Mouse (Mus musculus): ENCODE measurements around the gene E130308A19Rik. TPM values are rescaled to one million over a fixed set of nuclear protein-coding genes. Genes with fewer than 3 reads are reported as not detected.

Gene E130308A19Rik
- total RNA-seq, 2 experiments from 2014 or later: 7.8 to 9.5 TPM

- intact Hi-C loops (cut with DNase I): loop anchor here (5.0 kb wide), 1 partner anchor 33 kb away; no protein-coding TSS in a partner anchor
- no peak for DNase-seq
Observed at GRCm38 (mm10) chr4:59629076-59629874, 3.3 kb downstream of the E130308A19Rik start.

GRCm38 (mm10) chr4:59630122-59630521 is 4.1 kb downstream of the E130308A19Rik start:
- intact Hi-C loops (cut with DNase I): no loop called here
- no peak for DNase-seq

- intact Hi-C loops (cut with DNase I): no loop called here
- DNase-seq: no peak
Observed at GRCm38 (mm10) chr4:59634532-59634931, 8.5 kb downstream of the E130308A19Rik start.

GRCm38 (mm10) chr4:59639163-59639562 is 13.2 kb downstream of the E130308A19Rik start:
- intact Hi-C loops (cut with DNase I): no loop called here
- no peak for DNase-seq

GRCm38 (mm10) chr4:59640720-59641119 is 14.7 kb downstream of the E130308A19Rik start:
- intact Hi-C loops (cut with DNase I): no loop called here

GRCm38 (mm10) chr4:59642039-59642438 is 16.0 kb downstream of the E130308A19Rik start:
- intact Hi-C loops (cut with DNase I): no loop called here
- DNase-seq: no peak

More at GRCm38 (mm10) chr4:59640720-59641119, 14.7 kb downstream of the E130308A19Rik start:
- no peak for DNase-seq

GRCm38 (mm10) chr4:59642657-59643056 is 16.6 kb downstream of the E130308A19Rik start:
- DNase-seq: no peak
- intact Hi-C loops (cut with DNase I): no loop called here

GRCm38 (mm10) chr4:59644431-59644830 is 18.4 kb downstream of the E130308A19Rik start:
- no peak for DNase-seq
- intact Hi-C loops (cut with DNase I): no loop called here

GRCm38 (mm10) chr4:59644992-59645391 is 19.0 kb downstream of the E130308A19Rik start:
- no peak for DNase-seq
- intact Hi-C loops (cut with DNase I): no loop called here

- no peak for DNase-seq
- intact Hi-C loops (cut with DNase I): no loop called here
Observed at GRCm38 (mm10) chr4:59645610-59646009, 19.6 kb downstream of the E130308A19Rik start.

GRCm38 (mm10) chr4:59646020-59646696 is 20.1 kb downstream of the E130308A19Rik start:
- no peak for DNase-seq
- intact Hi-C loops (cut with DNase I): no loop called here

GRCm38 (mm10) chr4:59649119-59649518 is 23.1 kb downstream of the E130308A19Rik start:
- DNase-seq: no peak
- intact Hi-C loops (cut with DNase I): no loop called here

GRCm38 (mm10) chr4:59652166-59652681 is 26.2 kb downstream of the E130308A19Rik start:
- intact Hi-C loops (cut with DNase I): no loop called here
- DNase-seq: no peak

GRCm38 (mm10) chr4:59656061-59656642 is 30.1 kb downstream of the E130308A19Rik start:
- intact Hi-C loops (cut with DNase I): no loop called here
- no peak for DNase-seq

GRCm38 (mm10) chr4:59662163-59662562 is 36.2 kb downstream of the E130308A19Rik start:
- DNase-seq: no peak
- intact Hi-C loops (cut with DNase I): loop anchor here (5.0 kb wide), 1 partner anchor 35 kb away; the partner anchor contains the start of gene E130308A19Rik

- DNase-seq: no peak
- intact Hi-C loops (cut with DNase I): loop anchor here (5.0 kb wide), 1 partner anchor 36 kb away; the partner anchor contains the start of gene E130308A19Rik
Observed at GRCm38 (mm10) chr4:59663451-59663850, 37.4 kb downstream of the E130308A19Rik start.

GRCm38 (mm10) chr4:59666550-59667317 is 40.7 kb downstream of the E130308A19Rik start:
- DNase-seq: no peak
- intact Hi-C loops (cut with DNase I): loop anchor here (5.0 kb wide), 1 partner anchor 51 kb away; no protein-coding TSS in a partner anchor

GRCm38 (mm10) chr4:59668050-59668449 is 42.0 kb downstream of the E130308A19Rik start:
- DNase-seq: no peak
- intact Hi-C loops (cut with DNase I): loop anchor here (5.0 kb wide), 1 partner anchor 49 kb away; no protein-coding TSS in a partner anchor

- DNase-seq: no peak
- intact Hi-C loops (cut with DNase I): loop anchor here (5.0 kb wide), 1 partner anchor 48 kb away; no protein-coding TSS in a partner anchor
Observed at GRCm38 (mm10) chr4:59669131-59669530, 43.1 kb downstream of the E130308A19Rik start.

- no peak for DNase-seq
Observed at GRCm38 (mm10) chr4:59670015-59670414, 44.0 kb downstream of the E130308A19Rik start.

More at GRCm38 (mm10) chr4:59670015-59670414, 44.0 kb downstream of the E130308A19Rik start:
- intact Hi-C loops (cut with DNase I): no loop called here

Data from heart, postnatal 14 days (tissue).